Mouse (Mus musculus): ENCODE data around the gene D430041D05Rik.
"Not testable (repeated sequence)": the region's sequence is repeated elsewhere in the genome, so short reads cannot be mapped to it uniquely, and the experiment has no call there.

GRCm38 (mm10) chr2:104097396-104097795 lies 313.4 kb downstream of the D430041D05Rik start:
- not testable (repeated sequence) for TF ChIP-seq CTCF (IDR thresholded peaks at IDR 0.05; ENCODE audit: insufficient read depth, low read length); POLR2A (IDR thresholded peaks at IDR 0.05; ENCODE audit: borderline replicate concordance, extremely low read depth, low read depth, low read length)

All from lung, adult 2 months (tissue).